Mouse (Mus musculus): Measurements from ENCODE around the gene Gcn1l1. TPM values are rescaled to one million over a fixed set of nuclear protein-coding genes. Genes with fewer than 3 reads are reported as not detected.

Gcn1l1 gene
- 10 to 100 TPM; 26.6 to 35.1 TPM for polyA plus RNA-seq (2017; shearing (Covaris generic))

DNA sequence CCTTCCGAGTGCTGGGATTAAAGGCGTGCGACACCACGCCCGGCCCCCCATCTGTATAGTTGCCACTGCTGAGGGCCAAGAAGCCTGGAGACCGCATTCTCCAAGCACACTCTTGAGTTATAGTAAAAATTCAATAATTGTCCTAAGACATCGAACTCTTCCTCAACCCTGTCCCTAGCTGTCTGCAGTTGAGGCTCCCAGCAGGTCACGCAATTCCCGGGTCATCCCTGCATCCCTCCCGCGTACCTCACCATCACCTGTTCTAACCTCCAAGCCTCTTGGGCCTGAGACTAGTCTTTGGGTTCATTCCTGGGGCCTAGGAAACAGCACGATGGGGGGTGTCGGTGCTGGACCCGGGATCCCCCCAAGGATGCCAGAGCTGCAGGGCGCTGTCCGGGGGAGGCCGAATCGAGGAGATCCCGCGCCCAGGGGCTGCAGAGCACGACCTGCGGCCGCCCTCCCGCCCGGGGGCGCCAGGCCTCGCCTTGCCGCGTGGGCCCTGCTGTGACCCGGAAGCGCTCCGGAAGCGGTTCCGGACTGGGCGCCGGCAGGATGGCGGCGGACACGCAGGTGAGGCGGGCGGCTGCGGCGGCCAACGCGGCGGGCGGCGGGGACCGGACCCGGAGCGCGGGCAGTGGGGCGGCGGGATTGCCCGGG lies at the start of gene Gcn1l1:
TSS of gene Gcn1l1 (plus strand) at position 518 of the 657 bp plus-strand sequence.

DNA sequence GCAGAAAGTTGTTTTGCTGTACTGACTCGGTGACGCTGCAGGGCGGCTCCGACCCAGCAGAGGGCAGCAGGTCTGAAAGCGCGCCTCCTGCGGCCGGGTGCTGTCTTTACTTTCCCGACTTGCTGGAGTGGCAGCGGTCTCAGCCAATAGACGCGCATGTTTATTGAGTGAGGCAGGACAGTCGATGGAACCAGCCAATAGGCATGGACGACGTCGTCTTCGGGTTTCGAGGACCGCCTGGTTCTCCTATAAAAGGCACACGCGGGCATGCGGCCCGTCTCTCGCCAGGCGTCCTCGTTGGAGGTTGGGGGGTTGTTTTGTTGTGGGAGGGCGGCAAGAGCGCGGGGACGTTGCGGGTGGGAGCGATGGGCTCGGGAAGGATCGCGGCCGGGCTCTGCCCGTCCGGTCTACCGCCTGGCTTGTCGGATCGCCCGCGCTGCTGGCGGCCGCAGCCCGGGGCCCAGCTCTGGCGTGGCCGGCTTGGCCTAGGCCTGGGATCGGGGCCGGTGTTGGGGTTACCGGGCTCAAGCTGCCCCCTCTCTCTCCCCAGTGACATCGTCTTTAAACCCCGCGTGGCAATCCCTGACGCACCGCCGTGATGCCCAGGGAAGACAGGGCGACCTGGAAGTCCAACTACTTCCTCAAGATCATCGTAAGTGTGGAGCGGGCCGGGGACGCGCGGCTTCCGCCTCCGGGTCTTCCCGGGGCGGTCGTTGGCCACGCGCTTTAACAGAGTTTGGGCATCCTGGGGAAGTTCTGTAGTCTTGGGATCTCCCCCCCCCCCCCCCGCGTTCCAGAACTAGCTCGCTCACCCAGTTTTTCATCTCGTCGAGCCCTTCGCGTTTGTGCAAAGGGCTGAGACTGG lies 5.6 kb upstream of the Gcn1l1 start, which contains the start of gene Rplp0:
TSS of gene Rplp0 (plus strand) at position 231 of the 865 bp plus-strand sequence.

DNA sequence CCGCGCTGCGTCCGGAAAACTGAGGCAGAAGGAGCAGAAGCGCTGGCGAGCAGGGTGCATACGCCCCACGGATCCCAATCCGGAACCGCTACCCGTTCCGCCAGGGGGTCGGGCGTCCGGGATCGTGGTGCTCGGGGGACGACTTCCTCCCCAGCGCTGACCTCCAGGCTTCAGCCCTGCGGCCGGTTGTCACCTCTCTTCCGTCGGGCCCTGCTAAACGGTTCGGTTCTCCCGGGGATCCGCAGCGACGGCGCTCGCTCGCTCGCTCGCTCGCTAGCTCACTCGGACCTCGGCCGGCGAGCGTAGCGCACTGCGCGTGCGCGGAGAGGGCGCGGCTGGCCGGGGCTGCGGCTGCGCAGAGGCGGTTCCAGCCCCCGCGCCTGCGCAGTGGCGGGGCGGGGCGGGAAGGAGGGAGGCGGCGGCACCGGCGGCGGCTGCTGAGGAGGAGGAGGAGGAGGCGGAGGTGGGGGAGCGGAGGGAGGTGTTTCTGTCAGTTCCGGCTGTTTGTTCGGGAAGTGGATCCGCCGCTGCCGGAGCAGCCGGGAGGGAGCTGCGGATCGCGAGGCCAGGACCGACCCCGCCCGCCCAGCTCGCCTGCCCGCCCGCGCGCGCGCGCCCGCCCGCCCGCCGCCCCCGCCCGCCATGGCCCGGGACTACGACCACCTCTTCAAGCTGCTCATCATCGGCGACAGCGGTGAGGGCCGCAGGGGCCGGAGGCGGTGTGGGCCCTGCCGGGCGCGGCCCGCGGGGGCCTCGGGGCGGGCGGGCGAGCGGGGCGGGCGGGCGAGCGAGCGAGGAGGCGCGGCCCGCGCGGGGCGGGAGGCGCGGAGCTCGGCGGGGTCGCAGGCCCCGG lies 66.7 kb downstream of the Gcn1l1 start, which contains the start of gene Rab35:
TSS of gene Rab35 (plus strand) at position 404 of the 853 bp plus-strand sequence.

Other genes with a start within 250 kb of the Gcn1l1 start
- 100 to 1,000 TPM; 126 to 162 TPM for gene Srsf9, start 238.1 kb upstream of the Gcn1l1 start, polyA plus RNA-seq (2017; shearing (Covaris generic))
- gene Gatc, start 224.1 kb upstream of the Gcn1l1 start, polyA plus RNA-seq (2017; shearing (Covaris generic)), result 10 to 100 TPM; 20.3 to 23.1 TPM
- gene Triap1, start 224.0 kb upstream of the Gcn1l1 start, polyA plus RNA-seq (2017; shearing (Covaris generic)), result 10 to 100 TPM; 43.1 to 47.1 TPM
- gene Cox6a1, start 216.3 kb upstream of the Gcn1l1 start, polyA plus RNA-seq (2017; shearing (Covaris generic)), result 100 to 1,000 TPM; 570 to 585 TPM
- gene Msi1, start 135.7 kb upstream of the Gcn1l1 start, polyA plus RNA-seq (2017; shearing (Covaris generic)), result not detected
- gene Pla2g1b, start 99.0 kb upstream of the Gcn1l1 start, polyA plus RNA-seq (2017; shearing (Covaris generic)), result not detected
- 10 to 100 TPM; 11.7 to 14.5 TPM for gene Sirt4, start 80.5 kb upstream of the Gcn1l1 start, polyA plus RNA-seq (2017; shearing (Covaris generic))
- gene Pxn, start 58.6 kb upstream of the Gcn1l1 start, polyA plus RNA-seq (2017; shearing (Covaris generic)), result 10 to 100 TPM; 32.0 to 38.5 TPM
- 1,000 to 10,000 TPM; 1,681 to 2,683 TPM for gene Rplp0, start 5.8 kb upstream of the Gcn1l1 start, polyA plus RNA-seq (2017; shearing (Covaris generic))
- 10 to 100 TPM; 22.0 to 23.0 TPM for gene Rab35, start 66.7 kb downstream of the Gcn1l1 start, polyA plus RNA-seq (2017; shearing (Covaris generic))
- gene Bicdl1, start 166.4 kb downstream of the Gcn1l1 start, polyA plus RNA-seq (2017; shearing (Covaris generic)), result 10 to 100 TPM; 34.5 to 60.9 TPM

Measured in activated CD4-positive, CD25-positive, alpha-beta regulatory T cell (primary cell).